Mouse (Mus musculus): ENCODE results near the gene Exosc2.

- TF ChIP-seq MAX (IDR thresholded peaks at IDR 0.05; ENCODE audit: low read length): no peak
- no peak for TF ChIP-seq CHD1 (IDR thresholded peaks at IDR 0.05; ENCODE audit: low read depth, low read length)
- TF ChIP-seq CTCF (IDR thresholded peaks at IDR 0.05 in 2 of 3, conservative IDR thresholded peaks at IDR 0.05 in 1 of 3; ENCODE audit: control insufficient read depth in 1 of 3, insufficient read depth in 1 of 3, low read depth in 2 of 3, low read length in 3 of 3, poor library complexity in 1 of 3, severe bottlenecking in 1 of 3): no peak
- TF ChIP-seq ZMIZ1 (IDR thresholded peaks at IDR 0.05; ENCODE audit: low read depth, low read length): no peak
- no peak for TF ChIP-seq UBTF (IDR thresholded peaks at IDR 0.05; ENCODE audit: borderline replicate concordance, insufficient read depth, low read depth, low read length)
- no peak for TF ChIP-seq GATA1 (IDR thresholded peaks at IDR 0.05; ENCODE audit: low read depth, low read length)
- no peak for TF ChIP-seq USF1 (IDR thresholded peaks at IDR 0.05; ENCODE audit: low read depth, low read length)
- TF ChIP-seq ZNF384 (IDR thresholded peaks at IDR 0.05; ENCODE audit: low read depth, low read length): no peak
- TF ChIP-seq MAFK (IDR thresholded peaks at IDR 0.05; ENCODE audit: borderline replicate concordance, low read depth, low read length): no peak
Observed at GRCm38 (mm10) chr2:31641929-31642328, 28.6 kb upstream of the Exosc2 start.

Data from MEL (cell line).